Mouse (Mus musculus) spleen, embryonic (tissue): ENCODE results near the gene 2010109A12Rik.

Source experiments
- CTCF ChIA-PET: fragments of 350-600 bp; sonication (Branson Sonifier 250); formaldehyde crosslinking; loops from one replicate; lab custom pipeline; 2022; lab: Charles Lee

Gene 2010109A12Rik

DNA sequence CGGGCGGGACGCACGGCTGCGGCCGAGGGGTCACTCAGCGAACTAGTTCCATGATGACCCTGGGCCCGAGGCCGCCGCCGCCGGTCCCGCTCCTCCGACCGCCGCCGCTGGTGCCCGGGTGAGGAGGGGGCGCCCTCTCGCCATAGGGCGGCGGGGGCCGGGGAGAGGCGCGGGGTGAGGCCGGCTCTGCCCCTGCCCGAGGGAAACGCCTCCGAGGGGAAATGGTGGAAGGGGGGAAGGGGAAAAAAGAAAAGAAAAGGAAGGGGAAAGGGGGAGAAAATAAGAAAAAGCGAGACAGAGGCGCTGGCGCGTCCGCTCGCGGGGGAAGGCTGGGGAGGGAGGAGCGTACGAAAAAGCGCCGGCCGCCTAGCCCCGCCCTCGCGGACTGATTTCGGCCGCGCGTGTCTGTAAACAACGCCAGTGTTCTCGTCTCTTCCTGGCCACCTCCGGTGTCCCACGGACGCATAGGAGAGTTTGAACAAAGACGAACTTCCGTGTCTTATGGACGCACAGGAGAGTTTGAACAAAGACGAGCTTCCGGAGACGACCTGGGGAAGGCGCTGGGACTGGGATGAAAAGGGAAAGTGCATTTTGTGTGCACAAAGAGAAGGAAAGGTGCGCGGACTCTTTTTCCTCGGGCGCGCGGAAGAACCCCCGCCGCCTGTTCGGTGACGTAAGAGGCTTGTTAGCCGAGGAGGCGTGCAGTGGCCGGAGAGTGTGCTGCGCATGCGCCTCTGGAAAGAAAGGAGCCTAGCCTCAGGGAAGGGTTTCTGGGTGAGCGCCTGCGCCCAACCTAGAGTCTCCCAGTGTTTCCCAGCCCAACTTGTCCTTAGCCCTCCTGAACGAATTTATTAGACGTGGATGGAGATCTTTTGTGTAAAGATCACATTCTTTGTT lies at the start of gene 2010109A12Rik, which contains the start of gene Ccni:
Gene 2010109A12Rik (plus strand): TSS at position 410 of the 897 bp plus-strand sequence.
Gene Ccni (minus strand): TSS at position 387 of the 897 bp plus-strand sequence.
- CTCF ChIA-PET, result no interaction called here

DNA sequence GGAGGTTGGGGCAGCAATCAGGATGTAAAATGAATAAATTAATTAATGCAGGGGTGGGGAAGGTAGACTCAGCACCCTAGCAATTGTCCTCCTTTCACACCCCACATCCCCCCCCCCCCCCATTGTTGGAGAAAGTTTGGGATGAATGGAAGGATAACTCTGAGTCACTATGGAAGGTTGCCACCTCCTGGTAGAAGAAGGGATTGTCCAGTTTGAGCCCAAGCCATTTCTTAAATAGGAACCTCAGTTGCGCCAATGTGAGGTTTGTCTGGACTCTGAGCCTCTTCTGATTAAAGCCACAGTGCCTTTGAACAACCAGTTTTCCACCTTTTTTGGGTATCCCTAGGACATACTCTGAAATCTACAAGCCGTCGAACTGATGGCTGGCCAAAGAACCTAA lies 42.8 kb upstream of the 2010109A12Rik start:
- CTCF ChIA-PET, result interaction anchor here (0.6 to 1.4 kb wide), 3 partner anchors 16 to 94 kb away, joined by 3 to 10 read pairs (median 6); no protein-coding TSS in a partner anchor

DNA sequence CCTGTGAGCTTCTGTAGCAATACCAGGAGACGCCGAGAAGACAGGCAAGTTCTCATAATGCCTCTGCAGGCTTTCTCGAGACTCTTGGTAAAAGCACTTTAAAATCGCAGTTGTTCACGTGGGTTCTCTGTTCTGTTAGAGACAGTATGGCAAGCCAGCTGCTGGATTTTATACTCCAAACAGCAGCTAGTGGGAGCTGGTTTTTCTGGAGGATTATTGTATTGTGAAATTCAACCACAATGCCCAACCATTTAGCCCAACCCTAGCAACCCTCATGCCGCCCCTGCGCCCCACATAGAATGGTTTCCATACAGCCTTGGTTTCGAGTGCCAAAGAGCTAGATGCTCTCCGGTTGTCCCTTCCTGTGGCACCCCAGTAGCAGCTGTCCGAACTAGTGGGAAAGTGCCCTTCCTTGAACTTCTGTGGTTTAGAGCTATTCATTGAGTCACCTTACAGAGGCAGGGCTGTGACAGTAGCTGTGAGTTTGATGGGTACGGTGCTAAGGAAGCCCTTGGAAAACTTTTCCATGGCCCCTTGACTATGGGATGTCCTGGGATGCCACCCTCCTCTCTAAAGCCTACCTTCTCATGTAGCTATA lies 38.3 kb upstream of the 2010109A12Rik start:
- CTCF ChIA-PET, result no interaction called here

DNA sequence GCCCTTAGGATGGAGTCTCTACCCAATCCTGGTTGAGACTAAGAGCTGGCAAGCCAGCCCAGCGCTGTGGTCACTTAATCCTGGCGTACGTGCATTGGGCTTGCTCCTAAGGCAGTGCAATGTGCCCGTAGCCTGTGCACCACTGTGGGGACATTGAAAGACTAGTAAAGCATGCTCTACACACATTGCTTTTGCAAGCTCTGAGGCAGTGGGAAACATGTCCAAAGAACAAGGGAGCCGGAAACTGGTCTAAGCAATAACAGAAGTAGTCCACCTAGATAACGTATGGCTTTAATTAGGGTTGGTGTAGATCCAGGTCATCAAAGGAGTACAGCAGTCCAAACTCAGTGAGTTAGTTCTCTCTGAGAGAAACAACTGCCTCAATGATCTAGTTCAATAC lies 37.7 kb upstream of the 2010109A12Rik start:
- CTCF ChIA-PET, result no interaction called here

DNA sequence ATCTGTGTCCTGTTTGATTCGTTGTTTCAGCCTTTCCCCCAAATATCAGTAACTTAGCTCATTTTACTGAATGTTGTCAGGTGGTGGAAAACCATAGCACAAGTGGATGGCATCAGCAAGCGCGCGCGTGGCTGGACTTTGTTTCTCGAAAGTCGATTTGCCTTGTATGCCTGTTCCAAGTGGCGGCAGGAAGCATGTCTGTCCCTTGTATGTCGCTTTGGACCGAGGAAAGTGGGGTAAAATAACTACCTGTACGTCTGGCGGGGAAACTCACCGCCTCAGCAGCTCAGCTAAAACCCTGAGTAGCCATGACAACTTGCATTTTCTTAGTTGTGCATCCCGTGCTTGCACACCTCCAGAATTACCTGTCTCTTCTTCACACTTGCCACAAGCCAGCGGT lies 34.9 kb upstream of the 2010109A12Rik start:
- CTCF ChIA-PET, result no interaction called here

DNA sequence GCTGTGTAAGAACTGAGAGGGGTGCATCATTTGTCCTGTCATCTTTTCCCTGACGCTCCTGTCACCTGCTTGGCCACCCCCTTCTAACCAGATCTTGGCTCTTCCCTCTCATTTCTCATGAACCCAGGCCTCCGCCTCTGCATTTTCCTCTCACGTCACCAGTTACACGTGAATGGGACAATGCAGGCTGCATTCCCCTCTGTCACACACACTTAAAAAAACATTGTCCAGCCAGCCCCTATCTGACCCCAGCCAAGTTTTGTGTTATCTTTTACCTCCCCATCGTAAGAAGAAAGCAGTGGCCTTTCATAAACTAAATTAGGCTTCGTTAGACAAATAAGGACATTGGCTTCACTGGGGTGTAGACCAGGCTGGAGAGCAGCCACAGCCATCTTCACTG lies 33.8 kb upstream of the 2010109A12Rik start:
- CTCF ChIA-PET, result no interaction called here

DNA sequence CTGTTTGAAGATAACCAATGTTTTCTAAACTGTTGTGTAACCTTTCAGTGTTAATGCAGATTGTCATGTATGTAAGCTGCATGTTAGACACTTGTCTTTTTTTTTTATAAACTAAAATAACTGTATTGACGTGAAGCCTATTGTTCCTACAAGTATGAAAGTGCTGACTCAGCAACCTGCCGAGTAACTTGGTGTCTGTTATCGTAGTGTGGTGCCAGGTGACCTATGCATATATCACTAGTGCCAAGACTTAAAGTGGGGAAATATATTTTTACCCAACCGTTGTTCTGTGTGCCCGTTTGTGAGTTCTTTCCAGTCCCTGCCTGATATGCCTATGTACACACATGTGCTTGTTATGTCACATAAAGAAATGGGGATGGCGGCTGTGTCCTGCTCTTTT lies 31.6 kb upstream of the 2010109A12Rik start:
- CTCF ChIA-PET, result no interaction called here

DNA sequence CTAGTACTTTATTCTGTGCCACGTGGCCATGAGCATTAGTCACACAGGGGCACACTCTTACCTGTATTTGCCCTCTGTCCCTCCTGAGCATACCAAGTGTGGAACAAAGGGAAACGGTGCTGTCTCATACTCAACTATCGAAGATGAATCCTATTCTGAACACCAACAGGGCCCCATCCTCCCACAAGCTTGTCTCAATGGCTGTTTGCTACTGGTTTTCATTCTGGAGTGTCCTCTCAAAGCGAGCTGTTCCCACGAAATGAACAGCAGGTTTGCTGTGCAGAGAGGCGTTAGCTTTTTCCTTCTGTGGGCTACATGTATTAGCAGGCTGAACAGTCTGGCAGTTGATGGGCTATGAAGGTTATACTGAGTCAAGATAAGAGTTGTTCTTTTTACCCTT lies 27.7 kb upstream of the 2010109A12Rik start:
- CTCF ChIA-PET, result no interaction called here

DNA sequence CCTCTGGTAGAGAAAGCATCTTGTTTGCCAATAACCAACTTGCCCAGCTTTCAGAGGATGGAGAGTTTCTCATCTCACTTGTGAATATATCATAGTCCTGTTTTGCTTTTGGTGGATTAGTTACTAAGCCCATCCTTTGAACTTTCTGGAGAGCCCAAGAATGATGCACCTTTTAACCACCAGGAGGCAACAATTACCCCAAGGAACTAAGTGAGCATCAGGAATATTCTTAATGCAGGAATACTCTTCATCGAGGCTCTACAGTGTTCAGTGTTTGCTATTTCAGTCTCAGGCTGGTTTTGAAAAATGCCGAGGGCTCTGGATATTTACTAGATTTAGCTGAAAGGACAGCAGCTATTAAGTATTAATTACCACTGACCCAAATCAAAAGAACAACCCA lies 26.1 kb upstream of the 2010109A12Rik start:
- CTCF ChIA-PET, result interaction anchor here (0.7 kb wide), 1 partner anchor 80 kb away, joined by 11 read pairs; no protein-coding TSS in a partner anchor

DNA sequence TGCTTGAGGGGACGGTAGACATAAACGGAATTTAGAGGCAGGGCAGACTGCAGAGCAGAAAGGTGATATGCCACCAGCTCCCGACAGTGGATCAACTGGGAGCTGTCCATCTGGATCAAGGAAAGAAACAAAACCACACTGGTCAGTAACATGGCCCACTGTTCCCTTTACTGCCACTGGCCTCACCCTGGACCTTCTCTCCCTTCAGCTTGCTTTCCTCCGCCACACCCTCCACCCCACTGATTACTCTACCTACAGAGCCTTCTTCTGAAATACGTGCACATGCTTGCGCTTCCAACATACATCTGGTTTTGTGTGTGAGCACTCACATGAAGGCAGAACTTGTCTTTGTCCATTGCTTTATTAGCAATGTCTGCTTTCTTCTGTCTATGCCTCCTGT lies 23.0 kb upstream of the 2010109A12Rik start:
- CTCF ChIA-PET, result no interaction called here

DNA sequence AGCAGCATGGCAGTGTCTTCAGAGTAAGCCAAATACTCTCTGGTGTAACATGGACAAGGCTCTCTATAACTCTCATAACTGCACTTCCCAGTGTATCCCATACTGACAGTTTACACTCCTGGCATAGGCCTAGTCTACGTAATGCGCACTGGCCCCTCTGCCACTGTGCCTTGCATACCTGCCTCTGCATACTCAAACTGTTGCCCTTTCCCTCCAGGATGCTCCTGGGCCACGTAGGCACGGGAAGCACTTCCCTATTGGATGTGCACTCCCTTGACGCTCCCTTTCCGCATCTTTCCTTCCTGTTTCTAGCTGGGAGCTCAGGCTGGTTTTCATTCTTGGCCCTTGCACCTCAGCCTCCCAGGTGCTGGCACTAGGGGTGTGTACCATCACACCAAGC lies 21.8 kb upstream of the 2010109A12Rik start:
- CTCF ChIA-PET, result no interaction called here

DNA sequence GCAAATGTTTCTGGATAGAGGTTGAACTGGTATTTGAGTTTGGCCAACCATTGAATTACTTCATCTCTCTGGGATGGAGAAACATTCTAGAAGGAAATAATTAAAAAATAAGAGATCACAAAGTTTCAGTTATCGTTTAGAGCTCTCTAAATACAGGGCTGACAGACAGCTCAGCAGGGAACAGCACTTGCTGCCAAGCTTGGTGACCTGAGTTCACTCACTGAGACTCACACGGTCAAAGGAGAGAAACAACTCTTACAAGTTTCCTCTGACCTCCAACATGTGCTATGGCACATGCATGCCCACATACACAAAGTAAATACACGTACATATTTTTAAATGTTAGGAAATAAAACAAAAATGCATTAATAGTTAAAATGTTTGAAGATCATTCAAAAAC lies 16.7 kb upstream of the 2010109A12Rik start:
- CTCF ChIA-PET, result no interaction called here

DNA sequence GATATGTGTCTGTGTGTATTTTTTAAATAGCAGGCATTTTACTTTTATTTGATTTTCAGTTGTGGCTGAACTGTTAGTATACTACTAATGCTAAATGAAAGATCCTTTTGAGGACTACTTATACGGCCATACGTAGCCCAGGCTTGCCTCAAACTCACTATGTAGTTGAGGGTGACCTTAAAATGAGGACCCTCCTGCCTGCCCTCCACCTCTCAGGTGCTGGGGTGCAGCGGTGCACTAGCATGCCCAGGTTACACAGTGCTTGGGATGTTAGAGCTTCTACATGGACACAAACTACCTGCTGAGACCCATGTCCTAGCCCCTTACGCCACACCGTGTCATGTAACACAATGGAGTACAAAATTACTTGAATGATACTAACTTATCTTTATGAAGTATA lies 15.9 kb upstream of the 2010109A12Rik start:
- CTCF ChIA-PET, result no interaction called here

DNA sequence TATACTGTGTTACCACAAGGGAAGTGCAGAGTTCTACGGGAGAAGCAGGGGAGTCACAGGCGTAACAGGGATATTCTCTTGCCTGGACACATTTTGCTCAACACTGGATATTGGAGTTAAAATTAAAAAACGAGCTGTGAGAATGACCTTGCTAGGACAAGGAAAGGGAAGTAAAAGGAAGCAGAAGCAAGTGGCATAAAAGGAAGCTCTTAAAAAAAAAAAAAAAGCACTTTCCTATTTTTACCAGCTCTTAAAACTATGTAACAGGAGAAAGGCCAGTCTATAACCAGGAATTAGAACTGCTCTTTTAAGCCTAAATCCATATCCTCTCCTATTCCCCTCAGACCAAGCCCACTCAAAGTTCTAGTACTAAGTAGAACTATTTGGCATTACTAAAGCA lies 8.1 kb upstream of the 2010109A12Rik start:
- CTCF ChIA-PET, result no interaction called here

DNA sequence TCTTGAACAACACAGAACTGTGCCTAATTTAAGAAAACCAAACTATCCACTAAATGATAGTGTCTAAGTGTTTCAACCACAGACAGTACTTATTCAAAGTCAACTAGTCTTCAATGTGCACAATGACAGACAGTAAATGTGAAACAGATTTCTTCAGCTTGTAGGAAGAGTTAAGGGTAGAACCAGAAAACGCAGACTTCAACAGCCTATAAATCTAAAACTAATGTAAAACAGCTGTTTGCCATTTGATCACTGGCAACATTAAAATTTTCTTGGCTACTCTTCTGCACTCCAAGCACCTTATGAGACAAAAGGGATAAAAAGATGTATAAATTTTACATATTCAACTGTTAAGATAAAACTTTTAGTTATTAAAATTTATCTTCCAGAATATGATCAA lies 5.1 kb upstream of the 2010109A12Rik start:
- CTCF ChIA-PET, result interaction anchor here (0.6 kb wide), 1 partner anchor 69 kb away, joined by 4 read pairs; no protein-coding TSS in a partner anchor

DNA sequence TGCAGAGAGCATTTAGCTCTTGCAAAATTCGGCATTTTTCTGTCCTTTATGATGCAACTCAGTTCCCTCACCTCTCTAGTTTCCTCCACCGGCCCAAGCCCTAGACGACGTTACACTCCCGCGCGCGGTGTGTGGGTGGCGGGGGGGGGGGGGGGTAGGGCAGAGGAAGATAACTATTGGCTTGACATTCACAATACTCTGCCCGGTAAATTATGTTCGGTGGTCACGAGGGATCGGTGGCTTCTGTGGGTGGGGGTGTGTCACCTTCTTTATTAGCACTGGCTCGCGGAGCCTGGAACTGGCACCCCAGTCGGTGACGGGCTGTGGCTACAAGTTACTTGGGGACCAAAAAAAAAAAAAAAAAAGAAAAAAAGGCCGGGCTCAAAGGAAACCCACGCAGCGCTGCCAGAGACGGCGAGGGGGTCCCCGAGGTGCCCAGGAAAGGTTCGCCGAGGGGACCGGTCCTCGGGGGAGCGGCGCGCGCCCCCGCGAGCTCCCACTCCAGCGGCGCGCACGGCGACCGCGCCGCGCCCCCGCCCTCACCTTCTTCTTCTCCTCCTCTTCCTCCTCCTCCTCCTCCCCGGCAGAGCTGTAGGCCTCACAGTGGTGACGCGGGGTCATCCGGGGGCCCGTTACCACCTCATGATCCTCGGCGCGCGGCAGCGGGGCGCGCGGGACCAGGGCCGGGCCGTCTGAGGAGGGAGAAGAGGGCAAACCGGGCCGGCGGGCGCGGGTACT lies 778 bp upstream of the 2010109A12Rik start:
- CTCF ChIA-PET, result no interaction called here

DNA sequence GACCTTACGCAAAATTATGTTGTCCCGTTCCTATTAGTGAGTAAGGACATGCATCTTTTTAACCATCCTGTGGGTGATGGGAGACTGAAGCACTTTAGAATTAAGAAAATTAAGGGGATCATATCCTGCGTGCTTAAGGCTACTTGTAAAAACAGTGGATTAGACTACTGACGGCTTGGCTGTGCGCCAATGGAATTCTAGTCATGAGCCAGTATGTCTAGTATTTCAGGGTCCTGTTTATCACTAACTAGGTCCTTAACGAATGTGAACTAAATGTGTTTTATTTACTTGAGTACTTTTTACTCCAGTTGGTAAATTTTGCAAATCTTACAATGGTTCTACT lies 659 bp downstream of the 2010109A12Rik start:
- CTCF ChIA-PET, result no interaction called here

DNA sequence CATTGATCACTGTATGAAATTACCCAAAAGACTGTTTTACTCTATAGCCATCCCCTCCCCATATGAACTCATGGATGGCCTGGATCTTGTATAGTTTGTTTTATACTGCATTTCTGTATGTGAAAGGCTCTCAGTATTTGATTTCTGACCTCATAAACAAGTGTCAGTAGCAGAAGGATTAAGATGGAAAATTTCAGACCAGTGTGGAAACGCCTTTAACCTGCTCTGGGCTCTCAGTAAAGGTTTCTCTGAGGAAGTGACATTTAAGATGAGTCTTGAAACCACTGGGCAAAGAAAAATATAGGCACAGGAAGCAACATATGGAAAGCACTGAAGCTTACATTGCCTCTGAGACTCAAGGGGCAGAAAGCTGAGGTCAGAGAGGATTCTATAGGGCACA lies 1.2 kb downstream of the 2010109A12Rik start:
- CTCF ChIA-PET, result interaction anchor here (1.1 kb wide), 1 partner anchor 26 kb away, joined by 3 read pairs; no protein-coding TSS in a partner anchor

DNA sequence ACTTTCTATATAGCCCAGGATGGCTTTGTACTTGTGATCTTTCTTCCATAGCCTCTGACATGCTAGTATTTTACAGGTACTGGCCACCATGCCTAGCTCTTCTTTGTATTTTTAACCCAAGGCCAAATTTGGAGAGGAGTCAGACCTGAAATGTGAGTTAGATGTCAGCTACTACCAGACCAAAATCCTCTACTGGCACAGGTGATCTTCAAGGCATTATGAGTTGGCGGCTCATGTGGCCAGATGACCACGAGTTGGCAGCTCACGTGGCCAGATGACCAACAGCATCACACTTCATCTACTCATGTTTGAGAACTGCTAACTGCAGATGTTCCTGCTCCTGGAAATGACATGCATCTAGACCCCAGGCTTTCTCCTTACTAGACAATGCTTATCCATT lies 12.1 kb downstream of the 2010109A12Rik start:
- CTCF ChIA-PET, result no interaction called here

DNA sequence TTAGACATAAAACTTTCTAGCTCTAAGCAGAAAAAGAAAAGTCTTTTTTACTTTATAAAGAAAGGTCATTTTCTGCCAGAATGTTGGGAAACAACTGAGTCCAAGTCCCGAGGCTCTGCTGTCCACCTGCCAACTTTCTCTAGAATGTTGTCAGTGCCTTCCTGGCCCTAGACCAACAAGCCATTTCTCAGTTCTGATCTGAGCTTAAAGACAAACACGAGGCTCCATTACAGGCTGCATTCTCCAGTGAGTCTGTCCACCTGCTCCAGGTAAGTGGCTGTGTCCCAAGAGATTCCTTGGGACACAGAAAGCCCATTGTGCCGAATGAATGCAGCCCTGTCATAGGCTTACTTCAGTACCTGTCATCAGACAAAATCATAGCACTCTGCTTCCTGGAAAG lies 15.3 kb downstream of the 2010109A12Rik start:
- CTCF ChIA-PET, result no interaction called here

DNA sequence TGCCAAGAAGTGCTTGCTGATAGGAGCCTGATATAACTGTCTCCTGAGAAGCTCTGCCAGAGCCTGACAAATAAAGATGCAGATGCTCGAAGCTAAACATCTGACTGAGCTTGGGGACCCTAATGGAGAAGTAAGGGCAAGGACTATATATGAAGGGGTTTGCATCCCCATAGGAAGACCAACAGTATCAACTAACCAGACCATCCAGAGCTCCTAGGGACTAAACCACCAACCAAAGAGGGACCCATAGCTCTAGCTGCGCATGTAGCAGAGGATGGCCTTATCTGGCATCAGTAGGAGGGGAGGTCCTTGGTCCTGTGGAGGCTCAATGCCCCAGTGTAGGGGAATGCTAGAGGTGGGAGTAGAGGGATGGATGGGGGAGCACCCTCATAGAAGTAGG lies 18.2 kb downstream of the 2010109A12Rik start:
- CTCF ChIA-PET, result no interaction called here

DNA sequence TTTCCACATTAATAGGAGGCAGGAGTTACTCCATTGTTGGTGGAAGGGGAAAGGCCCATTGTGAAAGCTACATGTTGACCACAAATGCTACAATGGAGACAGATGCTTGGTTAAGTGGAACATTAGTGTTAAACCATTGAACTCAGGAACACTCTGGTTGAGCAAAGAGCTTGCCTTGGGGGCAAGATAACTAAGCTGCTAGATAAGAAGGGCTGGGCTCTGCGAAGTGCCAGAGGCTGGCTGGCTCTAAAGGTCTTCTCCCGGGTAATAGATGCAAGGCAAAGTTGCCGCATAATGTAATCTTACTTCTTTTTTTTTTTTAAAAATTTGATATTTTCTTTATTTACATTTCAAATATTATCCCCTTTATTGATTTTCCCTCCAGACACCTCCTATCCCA lies 20.8 kb downstream of the 2010109A12Rik start:
- CTCF ChIA-PET, result no interaction called here
